Mouse (Mus musculus): ENCODE measurements at regions not wholly inside any gene's neighbourhood (a gene's known extent, or its start where the extent isn't known, plus 50 kb on each side); places are given as distances from the start of the nearest gene placed in this dataset.

GRCm38 (mm10) chr15:52599957-52600356, 1284.7 kb upstream of the Gm7489 start:
- Histone ChIP-seq H3K27me3 (ENCODE audit: insufficient read depth, low read length) (no peaks in the 10 kb centered on the region), H3K4me3 (replicated peaks; ENCODE audit: low read length) (no peak overlapping the region), H3K4me1 (replicated peaks; ENCODE audit: low read depth, low read length) (no peaks in the 10 kb centered on the region), H3K36me3 (ENCODE audit: insufficient read depth, low read length) (no peaks in the 10 kb centered on the region), H3K9me3 (ENCODE audit: low read length) (no peaks in the 10 kb centered on the region)
- TF ChIP-seq NANOG (IDR thresholded peaks at IDR 0.05; ENCODE audit: borderline replicate concordance, low read length) = no peak
- TF ChIP-seq POU5F1 (IDR thresholded peaks at IDR 0.05; ENCODE audit: borderline replicate concordance, low read length) = no peak

GRCm38 (mm10) chr15:52639790-52640189, 1244.9 kb upstream of the Gm7489 start:
- H3K4me3 ChIP-seq (replicated peaks; ENCODE audit: low read length) = no peak overlapping the region
- TF ChIP-seq POU5F1 (IDR thresholded peaks at IDR 0.05; ENCODE audit: borderline replicate concordance, low read length) = no peak
- TF ChIP-seq NANOG (IDR thresholded peaks at IDR 0.05; ENCODE audit: borderline replicate concordance, low read length) = no peak
- no peak for TF ChIP-seq CTCF (conservative IDR thresholded peaks at IDR 0.05; ENCODE audit: low read length)
- no peaks in the 10 kb centered on the region for H3K4me1 ChIP-seq (replicated peaks; ENCODE audit: low read depth, low read length)
- H3K27me3 ChIP-seq (ENCODE audit: insufficient read depth, low read length) = no peaks in the 10 kb centered on the region
- H3K9me3 ChIP-seq (ENCODE audit: low read length) = no peaks in the 10 kb centered on the region
- no peaks in the 10 kb centered on the region for H3K36me3 ChIP-seq (ENCODE audit: insufficient read depth, low read length)

- no peak for TF ChIP-seq NANOG (IDR thresholded peaks at IDR 0.05; ENCODE audit: borderline replicate concordance, low read length)
- TF ChIP-seq CTCF (conservative IDR thresholded peaks at IDR 0.05; ENCODE audit: low read length) = no peak
- Histone ChIP-seq H3K36me3 (ENCODE audit: insufficient read depth, low read length) (no peaks in the 10 kb centered on the region), H3K4me3 (replicated peaks; ENCODE audit: low read length) (no peak overlapping the region), H3K27me3 (ENCODE audit: insufficient read depth, low read length) (no peaks in the 10 kb centered on the region), H3K9me3 (ENCODE audit: low read length) (no peaks in the 10 kb centered on the region), H3K4me1 (replicated peaks; ENCODE audit: low read depth, low read length) (no peaks in the 10 kb centered on the region)
Observed at GRCm38 (mm10) chr15:52645961-52646360, 1238.7 kb upstream of the Gm7489 start.

- H3K27me3 ChIP-seq (ENCODE audit: insufficient read depth, low read length) = no peaks in the 10 kb centered on the region
- no peak overlapping the region for H3K4me3 ChIP-seq (replicated peaks; ENCODE audit: low read length)
- H3K9me3 ChIP-seq (ENCODE audit: low read length) = no peaks in the 10 kb centered on the region
- no peaks in the 10 kb centered on the region for H3K4me1 ChIP-seq (replicated peaks; ENCODE audit: low read depth, low read length)
- TF ChIP-seq POU5F1 (IDR thresholded peaks at IDR 0.05; ENCODE audit: borderline replicate concordance, low read length) = no peak
- no peak for TF ChIP-seq CTCF (conservative IDR thresholded peaks at IDR 0.05; ENCODE audit: low read length)
- no peak for TF ChIP-seq NANOG (IDR thresholded peaks at IDR 0.05; ENCODE audit: borderline replicate concordance, low read length)
- H3K36me3 ChIP-seq (ENCODE audit: insufficient read depth, low read length) = no peaks in the 10 kb centered on the region
Observed at GRCm38 (mm10) chr15:52657916-52658315, 1226.8 kb upstream of the Gm7489 start.

Measured in E14TG2a.4 (cell line).